ENCODE assay signal across 12 mouse cellular contexts in the genomic region with DNA sequence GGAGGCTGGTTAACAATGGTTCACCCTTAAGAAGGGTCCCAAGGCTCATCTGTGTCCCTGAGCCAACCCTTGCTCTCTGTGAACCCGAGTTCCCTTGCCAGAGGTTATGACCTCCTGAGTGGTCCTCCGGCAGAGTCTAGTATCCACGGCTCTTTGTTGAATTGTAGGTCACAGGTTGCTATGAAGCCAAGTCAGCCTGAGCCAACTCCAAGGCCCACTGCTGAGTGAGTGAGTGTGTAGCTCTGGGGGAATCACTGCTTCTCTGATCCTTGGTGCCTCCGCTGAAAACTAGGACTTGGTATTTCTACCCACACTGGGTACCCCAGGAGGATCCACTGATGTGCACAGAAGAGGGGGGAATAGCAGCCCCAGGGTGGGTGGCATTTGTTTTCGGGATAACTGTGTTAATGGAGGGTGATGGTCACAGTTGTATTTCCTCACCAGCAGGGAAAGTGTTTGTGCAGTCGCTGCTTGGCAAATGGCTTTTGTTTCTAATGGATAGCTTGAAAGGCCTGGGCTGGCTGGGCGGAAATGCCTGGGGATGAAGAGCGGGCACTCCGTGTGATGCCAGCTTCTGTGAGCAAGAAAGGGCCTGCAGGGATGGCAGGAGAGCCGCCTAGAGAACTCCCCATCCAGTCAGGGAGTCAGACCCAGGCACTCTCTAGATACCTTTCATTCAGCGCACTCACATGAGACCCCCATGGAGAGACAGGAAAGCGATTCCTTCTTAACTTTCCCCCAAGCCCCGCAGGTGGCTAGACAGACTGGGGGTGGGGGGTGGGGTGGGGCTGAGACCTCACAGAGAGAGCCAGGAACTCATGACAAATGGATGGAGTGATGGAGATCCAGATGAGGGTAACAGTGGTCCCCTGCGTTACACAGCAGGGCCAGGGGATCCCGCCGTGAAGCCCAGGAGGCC. TPM values are rescaled to one million over a fixed set of nuclear protein-coding genes. Genes with fewer than 3 reads are reported as not detected.
DNase-seq lines count a peak whose midpoint lies in the region; ATAC-seq and TF ChIP-seq lines count a peak whose summit lies in the region.
"Had no signal": no experiment of that assay in that cellular context is flagged by ENCODE, and none has a peak within 500 bp of the region (broad histone marks: within the 10 kb centered on the region; RNA-seq: fewer than 3 reads in every experiment).

No protein-coding gene starts in this region.

- H3K36me3 ChIP-seq in forebrain, embryonic 14.5 days (ENCODE audit: control insufficient read depth, insufficient read depth, low read length): no peaks in the 10 kb centered on the region
- no peaks in the 10 kb centered on the region for H3K36me3 ChIP-seq in forebrain, embryonic 10.5 days (replicated peaks)
- no peaks in the 10 kb centered on the region for H3K36me3 ChIP-seq in testis, adult 2 months (ENCODE audit: control insufficient read depth, insufficient read depth, low read length)
- no peaks in the 10 kb centered on the region for H3K36me3 ChIP-seq in hindbrain, embryonic 16.5 days (ENCODE audit: control insufficient read depth, insufficient read depth, low read length)
- H3K36me3 ChIP-seq in intestine, embryonic 15.5 days: no peaks in the 10 kb centered on the region

- H3K4me1 ChIP-seq in forebrain, embryonic 14.5 days (ENCODE audit: control insufficient read depth, insufficient read depth, low read length): peaks cover 11% of the 10 kb centered on the region; the same call in 1 of the 2 replicates
- peaks cover 33% of the 10 kb centered on the region for H3K4me1 ChIP-seq in forebrain, embryonic 10.5 days
- peaks cover 15% of the 10 kb centered on the region for H3K4me1 ChIP-seq in testis, adult 2 months (ENCODE audit: control insufficient read depth, insufficient read depth, low read length)
- peaks cover 42% of the 10 kb centered on the region for H3K4me1 ChIP-seq in hindbrain, embryonic 16.5 days (ENCODE audit: control insufficient read depth, insufficient read depth, low read depth, low read length)
- peaks cover 16% of the 10 kb centered on the region for H3K4me1 ChIP-seq in intestine, embryonic 15.5 days (replicated peaks)

- 20% methylated on average over 16 of the region's 16 CpGs for WGBS in forebrain, embryonic 14.5 days
- 16% methylated on average over 16 of the region's 16 CpGs for WGBS in forebrain, embryonic 10.5 days
- WGBS in hindbrain, embryonic 16.5 days: 9% methylated on average over 16 of the region's 16 CpGs
- WGBS in intestine, embryonic 15.5 days: 53% methylated on average over 16 of the region's 16 CpGs

- no peak for ATAC-seq in forebrain, embryonic 14.5 days
- peak; percentile 29 for ATAC-seq in hindbrain, embryonic 16.5 days
- ATAC-seq in intestine, embryonic 15.5 days: no peak

- DNase-seq in forebrain, embryonic 14.5 days (ENCODE audit: low spot score): peak; percentile 28
- no peak for DNase-seq in forebrain, embryonic 10.5 days (ENCODE audit: extremely low spot score, low spot score)
- no peak for DNase-seq in testis, postnatal 14 days (ENCODE audit: low spot score)
- DNase-seq in kidney, adult 9 months: no peak
- DNase-seq in ovary, postnatal 14 days (ENCODE audit: low spot score): no peak
- DNase-seq: heart, postnatal 4 days; kidney, postnatal 10 days; lung, adult 2 months had no signal

- TF ChIP-seq CTCF in testis, adult 2 months (IDR thresholded peaks at IDR 0.05; ENCODE audit: control insufficient read depth, insufficient read depth, insufficient replicate concordance, low read depth, low read length): no peak

- no peak overlapping the region for H3K27ac ChIP-seq in forebrain, embryonic 14.5 days (ENCODE audit: low read depth, low read length)
- H3K27ac ChIP-seq in forebrain, embryonic 10.5 days: no peak overlapping the region
- peak overlapping the region; percentile 54; the same call in 1 of the 2 replicates for H3K27ac ChIP-seq in testis, adult 2 months (ENCODE audit: control insufficient read depth, insufficient read depth, low read depth, low read length)
- peak overlapping the region; percentile 80 for H3K27ac ChIP-seq in hindbrain, embryonic 16.5 days (ENCODE audit: low read depth, low read length)
- no peak overlapping the region for H3K27ac ChIP-seq in intestine, embryonic 15.5 days

- 0 out of 2 replicates have a peak overlapping the region, but pooled peaks have one; percentile 49 for H3K4me3 ChIP-seq in forebrain, embryonic 14.5 days (ENCODE audit: low read depth, low read length)
- no peak overlapping the region for H3K4me3 ChIP-seq in forebrain, embryonic 10.5 days
- no peak overlapping the region for H3K4me3 ChIP-seq in testis, adult 2 months (ENCODE audit: control insufficient read depth, low read depth, low read length)
- peak overlapping the region; percentile 59 for H3K4me3 ChIP-seq in hindbrain, embryonic 16.5 days (ENCODE audit: low read length)
- H3K4me3 ChIP-seq in intestine, embryonic 15.5 days (replicated peaks): no peak overlapping the region
- H3K4me3 ChIP-seq: erythroblast, embryonic 14.5 days had no signal

- no peaks in the 10 kb centered on the region for H3K9me3 ChIP-seq in forebrain, embryonic 14.5 days (replicated peaks; ENCODE audit: control insufficient read depth, low read length)
- H3K9me3 ChIP-seq in forebrain, embryonic 10.5 days: no peaks in the 10 kb centered on the region
- no peaks in the 10 kb centered on the region for H3K9me3 ChIP-seq in hindbrain, embryonic 16.5 days (ENCODE audit: control insufficient read depth, low read length)
- H3K9me3 ChIP-seq in intestine, embryonic 15.5 days: no peaks in the 10 kb centered on the region

- peak overlapping the region; percentile 76 for H3K4me2 ChIP-seq in forebrain, embryonic 14.5 days (ENCODE audit: low read length)
- H3K4me2 ChIP-seq in hindbrain, embryonic 16.5 days (ENCODE audit: low read length): peak overlapping the region; percentile 75
- no peak overlapping the region for H3K4me2 ChIP-seq in intestine, embryonic 15.5 days (replicated peaks)

- no peaks in the 10 kb centered on the region for H3K27me3 ChIP-seq in forebrain, embryonic 14.5 days (replicated peaks; ENCODE audit: control insufficient read depth, insufficient read depth, low read length)
- peaks cover 58% of the 10 kb centered on the region for H3K27me3 ChIP-seq in forebrain, embryonic 10.5 days (ENCODE audit: poor library complexity, severe bottlenecking)
- H3K27me3 ChIP-seq in testis, adult 2 months (ENCODE audit: control insufficient read depth, insufficient read depth, low read length): no peaks in the 10 kb centered on the region
- no peaks in the 10 kb centered on the region for H3K27me3 ChIP-seq in hindbrain, embryonic 16.5 days (replicated peaks; ENCODE audit: control insufficient read depth, insufficient read depth, low read length)
- H3K27me3 ChIP-seq in intestine, embryonic 15.5 days (replicated peaks): peaks cover 4% of the 10 kb centered on the region; the same call in 1 of the 2 replicates

- TF ChIP-seq POLR2A in testis, adult 2 months (IDR thresholded peaks at IDR 0.05; ENCODE audit: control insufficient read depth, low read depth, low read length): no peak

- H3K9ac ChIP-seq in forebrain, embryonic 14.5 days (ENCODE audit: low read length): no peak overlapping the region
- H3K9ac ChIP-seq in hindbrain, embryonic 16.5 days (ENCODE audit: low read depth, low read length): peak overlapping the region; percentile 76
- no peak overlapping the region for H3K9ac ChIP-seq in intestine, embryonic 15.5 days

RNA-seq across cellular contexts. Expression of a gene that starts 4.6 kb away (rescaled TPM):
- 9.0 and 10.5 TPM in 2 replicates for polyA plus RNA-seq in forebrain, embryonic 14.5 days (2014; fragmentation: Nextera tagmentation; extraction: Ambion mirVana)
- polyA plus RNA-seq in forebrain, embryonic 10.5 days (2016; fragmentation: Nextera tagmentation; extraction: Ambion mirVana): 14.1 and 14.3 TPM in 2 replicates
- polyA plus RNA-seq in testis, adult 2 months (2012; rRNA removed): 13.0 and 13.4 TPM in 2 replicates
- polyA plus RNA-seq in hindbrain, embryonic 16.5 days (2015; fragmentation: Nextera tagmentation; extraction: Ambion mirVana): 30.5 and 33.2 TPM in 2 replicates
- 65.4 and 71.3 TPM in 2 replicates for polyA plus RNA-seq in intestine, embryonic 15.5 days (2015; fragmentation: Nextera tagmentation; extraction: Ambion mirVana)

RNA-seq across cellular contexts. Expression of a gene that starts 55.1 kb away (rescaled TPM):
- 0.20 and 0.37 TPM in 2 replicates for polyA plus RNA-seq in forebrain, embryonic 14.5 days (2014; fragmentation: Nextera tagmentation; extraction: Ambion mirVana)
- polyA plus RNA-seq in forebrain, embryonic 10.5 days (2016; fragmentation: Nextera tagmentation; extraction: Ambion mirVana): 2.1 and 2.2 TPM in 2 replicates
- 3.1 and 3.7 TPM in 2 replicates for polyA plus RNA-seq in testis, adult 2 months (2012; rRNA removed)
- 0.61 and 0.96 TPM in 2 replicates for polyA plus RNA-seq in hindbrain, embryonic 16.5 days (2015; fragmentation: Nextera tagmentation; extraction: Ambion mirVana)
- polyA plus RNA-seq in intestine, embryonic 15.5 days (2015; fragmentation: Nextera tagmentation; extraction: Ambion mirVana): 12.5 and 14.1 TPM in 2 replicates
- polyA plus RNA-seq: erythroblast, embryonic 14.5 days had no signal

Comparison
In these comparisons a context has a peak if more than half of its experiments do, and no peak if none do; other contexts are left out.
1. H3K4me3 ChIP-seq: peak in forebrain, embryonic 14.5 days (single experiment) and hindbrain, embryonic 16.5 days (single experiment); none in forebrain, embryonic 10.5 days (single experiment), testis, adult 2 months (single experiment) and intestine, embryonic 15.5 days (single experiment).
2. H3K27ac ChIP-seq: peak in testis, adult 2 months (single experiment) and hindbrain, embryonic 16.5 days (single experiment); none in forebrain, embryonic 14.5 days (single experiment), forebrain, embryonic 10.5 days (single experiment) and intestine, embryonic 15.5 days (single experiment).